Mouse (Mus musculus) MEL (cell line): ENCODE data around the gene Sfrp4. TPM values are rescaled to one million over a fixed set of nuclear protein-coding genes. Genes with fewer than 3 reads are reported as not detected.

ENCODE experiments used
- DNase-seq: peaks from one replicate; pipeline ENCODE4 v3.0.0; 2011; ENCODE audit warnings: low read depth, low spot score
- H3K27ac ChIP-seq: 2 replicates; pipeline ENCODE4 v1.5.1; 2012; ENCODE audit warnings: low read depth, mild to moderate bottlenecking, control low read depth, low read length, moderate library complexity; ENCODE audit not compliant: control insufficient read depth
- H3K27me3 ChIP-seq, 2 experiments: fragments of 150-350 bp in 1 of 2; sonication (generic) in 1 of 2; 2 replicates each; pipeline ENCODE4 v1.6.1; 2012; ENCODE audit warnings: low read length in 2 of 2, mild to moderate bottlenecking in 2 of 2, improper control_type of control experiment in 1 of 2, moderate library complexity in 1 of 2; ENCODE audit not compliant: insufficient read depth in 2 of 2, control insufficient read depth in 1 of 2
- H3K36me3 ChIP-seq, 2 experiments: 2 replicates each; pipeline ENCODE4 v1.6.1; 2012 to 2014; ENCODE audit warnings: low read length in 2 of 2, improper control_type of control experiment in 1 of 2, inconsistent platforms in 1 of 2, mild to moderate bottlenecking in 1 of 2; ENCODE audit not compliant: insufficient read depth in 2 of 2, control insufficient read depth in 1 of 2
- H3K4me1 ChIP-seq, 2 experiments: fragments of 150-350 bp in 1 of 2; sonication (generic) in 1 of 2; 2 replicates each; pipeline ENCODE4 v1.6.1; 2012; ENCODE audit warnings: low read length in 2 of 2, improper control_type of control experiment in 1 of 2, mild to moderate bottlenecking in 1 of 2; ENCODE audit not compliant: insufficient read depth in 2 of 2, control insufficient read depth in 1 of 2
- H3K4me3 ChIP-seq, 2 experiments: fragments of 150-350 bp in 1 of 2; sonication (generic) in 1 of 2; 2 replicates each; pipeline ENCODE4 v1.5.1; 2012; ENCODE audit warnings: low read depth in 2 of 2, low read length in 2 of 2, mild to moderate bottlenecking in 2 of 2, moderate library complexity in 2 of 2, control low read depth in 1 of 2, improper control_type of control experiment in 1 of 2; ENCODE audit not compliant: control insufficient read depth in 1 of 2, insufficient read depth in 1 of 2
- H3K79me2 ChIP-seq: 2 replicates; pipeline ENCODE4 v1.6.1; 2012; ENCODE audit warnings: mild to moderate bottlenecking, low read length, moderate library complexity; ENCODE audit not compliant: control insufficient read depth, poor library complexity, insufficient read depth
- H3K9ac ChIP-seq: 2 replicates; pipeline ENCODE4 v1.6.1; 2012; ENCODE audit warnings: low read depth, mild to moderate bottlenecking, control low read depth, low read length, moderate library complexity; ENCODE audit not compliant: control insufficient read depth, poor library complexity, severe bottlenecking
- H3K9me3 ChIP-seq: fragments of 150-350 bp; sonication (generic); replicated peaks from 2 replicates; pipeline ENCODE4 v1.6.1; 2012; ENCODE audit warnings: mild to moderate bottlenecking, low read length, improper control_type of control experiment, moderate library complexity; ENCODE audit not compliant: insufficient read depth
- BHLHE40 ChIP-seq: IDR thresholded peaks from 2 replicates; pipeline ENCODE4 v1.6.1; 2012; ENCODE audit warnings: low read depth, mild to moderate bottlenecking, inconsistent platforms, low read length, improper control_type of control experiment, borderline replicate concordance
- CHD1 ChIP-seq: IDR thresholded peaks from 2 replicates; pipeline ENCODE4 v1.6.1; 2012; ENCODE audit warnings: low read depth, mild to moderate bottlenecking, inconsistent platforms, low read length, improper control_type of control experiment
- CTCF ChIP-seq, 3 experiments: IDR thresholded peaks in 2 of 3; conservative IDR thresholded peaks in 1 of 3; 2 replicates each; pipeline ENCODE4 v1.5.1; 2011 to 2012; ENCODE audit warnings: low read length in 3 of 3, low read depth in 2 of 3, mild to moderate bottlenecking in 2 of 3, improper control_type of control experiment in 1 of 3, inconsistent platforms in 1 of 3, mixed read lengths in 1 of 3, moderate library complexity in 1 of 3; ENCODE audit not compliant: control insufficient read depth in 1 of 3, insufficient read depth in 1 of 3, poor library complexity in 1 of 3, severe bottlenecking in 1 of 3
- E2F4 ChIP-seq: IDR thresholded peaks from 2 replicates; pipeline ENCODE4 v1.6.1; 2011; ENCODE audit warnings: low read depth, low read length, improper control_type of control experiment, borderline replicate concordance
- ELF1 ChIP-seq: IDR thresholded peaks from 2 replicates; pipeline ENCODE4 v1.6.1; 2014; ENCODE audit warnings: low read depth, mild to moderate bottlenecking, inconsistent platforms, low read length, improper control_type of control experiment, moderate library complexity
- GATA1 ChIP-seq: IDR thresholded peaks from 2 replicates; pipeline ENCODE4 v1.6.1; 2011; ENCODE audit warnings: low read depth, low read length, improper control_type of control experiment
- HCFC1 ChIP-seq: IDR thresholded peaks from 2 replicates; pipeline ENCODE4 v1.6.1; 2012; ENCODE audit warnings: low read depth, mild to moderate bottlenecking, inconsistent platforms, low read length, improper control_type of control experiment, moderate library complexity
- JUND ChIP-seq: IDR thresholded peaks from 2 replicates; pipeline ENCODE4 v1.6.1; 2011; ENCODE audit warnings: low read depth, mild to moderate bottlenecking, improper control_type of control experiment, low read length
- KAT2A ChIP-seq: conservative IDR thresholded peaks from 2 replicates; pipeline ENCODE4 v1.6.1; 2012; ENCODE audit warnings: low read depth, low read length, improper control_type of control experiment, inconsistent platforms
- MAFK ChIP-seq: IDR thresholded peaks from 2 replicates; pipeline ENCODE4 v1.6.1; 2011; ENCODE audit warnings: low read depth, mild to moderate bottlenecking, low read length, improper control_type of control experiment, borderline replicate concordance
- MAX ChIP-seq: IDR thresholded peaks from 2 replicates; pipeline ENCODE4 v1.6.1; 2011; ENCODE audit warnings: low read length, improper control_type of control experiment
- MXI1 ChIP-seq: IDR thresholded peaks from 2 replicates; pipeline ENCODE4 v1.6.1; 2011; ENCODE audit warnings: mild to moderate bottlenecking, low read depth, low read length, improper control_type of control experiment
- MYC ChIP-seq: IDR thresholded peaks from 2 replicates; pipeline ENCODE4 v1.6.1; 2011; ENCODE audit warnings: low read depth, mild to moderate bottlenecking, low read length, improper control_type of control experiment, moderate library complexity
- NELFE ChIP-seq: IDR thresholded peaks from 2 replicates; pipeline ENCODE4 v1.6.1; 2011; ENCODE audit warnings: low read depth, low read length, improper control_type of control experiment
- RAD21 ChIP-seq: IDR thresholded peaks from 2 replicates; pipeline ENCODE4 v1.6.1; 2011; ENCODE audit warnings: mild to moderate bottlenecking, low read depth, low read length, improper control_type of control experiment
- RCOR1 ChIP-seq: IDR thresholded peaks from 2 replicates; pipeline ENCODE4 v1.6.1; 2012; ENCODE audit warnings: low read depth, mild to moderate bottlenecking, inconsistent platforms, low read length, improper control_type of control experiment
- SMC3 ChIP-seq: IDR thresholded peaks from 2 replicates; pipeline ENCODE4 v1.6.1; 2011; ENCODE audit warnings: low read depth, low read length, improper control_type of control experiment
- TCF12 ChIP-seq: IDR thresholded peaks from 2 replicates; pipeline ENCODE4 v1.6.1; 2014; ENCODE audit warnings: low read depth, mild to moderate bottlenecking, inconsistent platforms, low read length, improper control_type of control experiment, moderate library complexity
- USF2 ChIP-seq, 2 experiments: IDR thresholded peaks; 2 replicates each; pipeline ENCODE4 v1.6.1; 2011 to 2012; ENCODE audit warnings: improper control_type of control experiment in 2 of 2, low read length in 2 of 2, borderline replicate concordance in 1 of 2, inconsistent platforms in 1 of 2, low read depth in 1 of 2, mild to moderate bottlenecking in 1 of 2; ENCODE audit not compliant: insufficient read depth in 1 of 2
- ZC3H11A ChIP-seq: IDR thresholded peaks from 2 replicates; pipeline ENCODE4 v1.6.1; 2012; ENCODE audit warnings: low read depth, mild to moderate bottlenecking, inconsistent platforms, low read length, improper control_type of control experiment
- ZMIZ1 ChIP-seq: IDR thresholded peaks from 2 replicates; pipeline ENCODE4 v1.6.1; 2012; ENCODE audit warnings: low read depth, mild to moderate bottlenecking, inconsistent platforms, low read length, improper control_type of control experiment, moderate library complexity
- ZNF384 ChIP-seq: IDR thresholded peaks from 2 replicates; pipeline ENCODE4 v1.6.1; 2012; ENCODE audit warnings: low read depth, mild to moderate bottlenecking, inconsistent platforms, low read length, improper control_type of control experiment
- polyA plus RNA-seq, 2 experiments: library from polyadenylated mRNA; stranded (reverse) in 1 of 2; unstranded in 1 of 2; fragments of >175 nt in 1 of 2; fragments of >200 nt in 1 of 2; gene quantifications; 2 replicates each; pipeline versions ENCODE4 v1.2.1 to v1.2.4; 2012; ENCODE audit warnings: low replicate concordance in 2 of 2, low read depth in 1 of 2; ENCODE audit not compliant: insufficient read length in 2 of 2, insufficient read depth in 1 of 2, missing spikeins in 1 of 2
- total RNA-seq: library from RNA; depleted of rRNA; stranded (reverse); fragments of 300-350 nt; gene quantifications from 2 replicates; pipeline ENCODE4 v1.2.3, GENCODE M21; 2012

Gene Sfrp4
- total and polyA plus RNA-seq, 3 experiments: 0.19 TPM; not detected in 2

GRCm38 (mm10) chr13:19640203-19640851 lies 17.4 kb downstream of the Sfrp4 start:
- no peaks in the 10 kb centered on the region; a peak in 1 of 4 replicates for H3K4me1 ChIP-seq
- H3K27ac ChIP-seq: no peak overlapping the region
- H3K9me3 ChIP-seq: no peaks in the 10 kb centered on the region
- H3K9ac ChIP-seq: no peak overlapping the region
- peak; percentile 86 for TF ChIP-seq ZC3H11A
- TF ChIP-seq E2F4: no peak
- TF ChIP-seq BHLHE40: no peak
- no peak for TF ChIP-seq TCF12
- TF ChIP-seq MYC: no peak
- peak; percentile 3 to 75 (median 11); a peak in 2 of 6 replicates for TF ChIP-seq CTCF (IDR thresholded peaks at IDR 0.05 in 2 of 3, conservative IDR thresholded peaks at IDR 0.05 in 1 of 3; ENCODE audit: control insufficient read depth in 1 of 3, insufficient read depth in 1 of 3, low read depth in 2 of 3, low read length in 3 of 3, poor library complexity in 1 of 3, severe bottlenecking in 1 of 3)
- no peak for TF ChIP-seq CHD1
- peak; percentile 90 for TF ChIP-seq SMC3
- TF ChIP-seq RAD21: peak; percentile 85
- no peak overlapping the region for H3K4me3 ChIP-seq
- no peaks in the 10 kb centered on the region for H3K79me2 ChIP-seq
- peak; percentile 48 for DNase-seq
- no peaks in the 10 kb centered on the region for H3K36me3 ChIP-seq
- H3K27me3 ChIP-seq: no peaks in the 10 kb centered on the region

GRCm38 (mm10) chr13:19643519-19643918 lies 20.6 kb downstream of the Sfrp4 start:
- no peaks in the 10 kb centered on the region for H3K4me1 ChIP-seq
- no peaks in the 10 kb centered on the region for H3K27me3 ChIP-seq
- H3K79me2 ChIP-seq: no peaks in the 10 kb centered on the region
- TF ChIP-seq CTCF (IDR thresholded peaks at IDR 0.05 in 2 of 3, conservative IDR thresholded peaks at IDR 0.05 in 1 of 3; ENCODE audit: control insufficient read depth in 1 of 3, insufficient read depth in 1 of 3, low read depth in 2 of 3, low read length in 3 of 3, poor library complexity in 1 of 3, severe bottlenecking in 1 of 3): no peak
- TF ChIP-seq MAX: no peak
- TF ChIP-seq E2F4: no peak
- no peak for TF ChIP-seq ZMIZ1
- TF ChIP-seq MAFK: no peak
- TF ChIP-seq RCOR1: no peak
- no peak for TF ChIP-seq ELF1
- no peak for TF ChIP-seq JUND
- no peak for TF ChIP-seq MXI1
- TF ChIP-seq NELFE: no peak
- no peak for TF ChIP-seq KAT2A
- no peak for TF ChIP-seq HCFC1
- no peak for TF ChIP-seq GATA1
- no peak for TF ChIP-seq ZNF384
- TF ChIP-seq CHD1: no peak
- TF ChIP-seq BHLHE40: no peak
- TF ChIP-seq USF2 (IDR thresholded peaks at IDR 0.05; ENCODE audit: borderline replicate concordance in 1 of 2, insufficient read depth in 1 of 2, low read depth in 1 of 2, low read length in 2 of 2): no peak
- DNase-seq: no peak
- no peak overlapping the region for H3K9ac ChIP-seq
- H3K9me3 ChIP-seq: no peaks in the 10 kb centered on the region
- H3K4me3 ChIP-seq: no peak overlapping the region
- no peaks in the 10 kb centered on the region for H3K36me3 ChIP-seq
- no peak overlapping the region for H3K27ac ChIP-seq
